Mouse (Mus musculus): Measurements from ENCODE around the gene Prss33.
A peak's percentile ranks its signal among the peaks of the same experiment; 100 is the strongest.

Prss33 gene

DNA sequence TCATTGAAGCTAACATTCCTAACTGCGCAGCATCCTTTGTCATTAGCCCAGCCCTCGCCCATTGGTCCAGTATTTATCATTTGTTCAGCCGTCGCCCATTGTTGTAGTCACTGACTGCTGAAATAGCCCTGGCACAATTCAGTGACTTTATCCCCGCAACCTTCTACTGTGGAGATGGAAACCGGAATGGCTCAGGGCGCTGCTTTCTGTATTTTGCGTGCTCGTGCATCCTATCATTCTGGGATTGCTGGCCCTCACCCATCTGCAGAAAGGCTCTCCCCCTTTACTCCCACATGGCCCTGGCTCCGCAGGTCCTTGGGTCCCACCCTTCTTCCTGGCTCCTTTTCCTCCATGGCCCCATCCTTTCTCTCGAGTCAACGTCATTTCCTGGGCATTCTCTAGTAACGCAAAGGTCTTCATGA lies 49.3 kb downstream of the Prss33 start:
- peak; percentile 91 for DNase-seq (ENCODE audit: low read depth, low spot score)

GRCm38 (mm10) chr17:23785561-23786471 lies 50.0 kb downstream of the Prss33 start, which contains the start of gene Flywch2:
Gene Flywch2, minus strand, starts transcription at chr17:23786081.
- DNase-seq (ENCODE audit: low read depth, low spot score) = peak; percentile 98

GRCm38 (mm10) chr17:23783352-23783751 lies 52.5 kb downstream of the Prss33 start:
- no peak for DNase-seq (ENCODE audit: low read depth, low spot score)
